Mouse (Mus musculus) kidney, postnatal 36 days (tissue): ENCODE results near the gene A530032D15Rik.
"Not testable (repeated sequence)": the region's sequence is repeated elsewhere in the genome, so short reads cannot be mapped to it uniquely, and the experiment has no call there.

Experiments used
- DNase-seq, 2 experiments: peaks; one replicate each; pipeline ENCODE4 v3.0.0; 2021 to 2022; ENCODE audit warnings: mixed read lengths in 2 of 2

The A530032D15Rik gene

DNA sequence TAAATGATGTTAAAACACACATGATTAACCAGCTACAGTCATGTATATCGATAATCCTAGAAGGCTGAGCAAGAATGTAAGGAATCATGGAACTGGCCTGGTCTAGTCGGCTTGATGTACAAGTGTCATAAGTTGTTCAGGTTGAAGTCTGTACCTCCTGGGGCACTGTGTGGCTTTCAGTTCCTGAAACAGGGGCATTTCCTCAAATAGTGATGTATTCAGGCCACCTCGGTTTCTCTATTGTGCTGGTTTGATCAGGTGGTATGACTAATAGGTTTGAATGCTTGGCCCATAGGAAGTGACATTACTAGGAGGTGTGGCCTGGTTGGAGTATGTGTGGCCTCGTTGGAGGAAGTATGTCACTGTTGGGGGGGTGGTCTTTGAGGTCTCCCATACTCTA is 75.3 kb downstream of the A530032D15Rik start:
- not testable (repeated sequence) for DNase-seq

DNA sequence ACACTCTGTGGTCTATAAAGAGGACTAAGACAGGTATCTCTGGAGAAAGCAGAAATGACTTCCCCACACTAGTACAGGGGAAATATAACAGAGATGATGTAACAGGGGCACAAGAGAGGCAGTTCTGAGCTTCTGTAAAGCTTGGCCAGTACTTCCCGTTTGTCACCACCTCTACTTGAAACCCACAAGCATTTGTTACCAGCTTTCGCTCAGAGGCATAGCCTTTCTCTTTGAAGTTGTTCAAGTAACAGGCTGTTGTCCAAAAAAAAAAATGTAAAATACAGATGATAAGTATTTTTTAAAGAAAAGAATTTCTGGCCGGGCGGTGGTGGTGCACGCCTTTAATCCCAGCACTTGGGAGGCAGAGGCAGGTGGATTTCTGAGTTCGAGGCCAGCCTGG is 76.0 kb downstream of the A530032D15Rik start:
- DNase-seq = not testable (repeated sequence)
